Mouse (Mus musculus): Measurements from ENCODE around the gene Zdhhc22.

The Zdhhc22 gene

DNA sequence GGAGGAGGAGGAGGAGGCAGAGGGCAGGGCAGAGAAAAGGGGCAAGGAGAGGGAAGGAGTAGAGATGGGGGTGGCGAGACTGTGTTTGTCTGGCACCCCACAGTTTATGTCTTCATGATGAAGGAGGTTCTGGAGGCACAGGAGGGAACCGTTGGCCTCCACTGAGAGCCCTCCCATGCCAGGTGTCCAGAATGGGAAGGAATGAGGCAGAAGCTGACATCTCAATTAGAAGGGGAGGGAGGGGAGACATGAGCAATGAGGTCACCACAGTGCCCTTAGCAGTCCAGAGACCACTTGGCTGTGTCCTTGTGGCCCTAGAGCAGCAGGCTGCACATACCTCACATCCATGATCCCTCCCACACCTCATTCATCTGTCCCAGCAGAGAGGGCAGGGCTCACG is 4.5 kb upstream of the Zdhhc22 start:
- DNase-seq = no peak

DNA sequence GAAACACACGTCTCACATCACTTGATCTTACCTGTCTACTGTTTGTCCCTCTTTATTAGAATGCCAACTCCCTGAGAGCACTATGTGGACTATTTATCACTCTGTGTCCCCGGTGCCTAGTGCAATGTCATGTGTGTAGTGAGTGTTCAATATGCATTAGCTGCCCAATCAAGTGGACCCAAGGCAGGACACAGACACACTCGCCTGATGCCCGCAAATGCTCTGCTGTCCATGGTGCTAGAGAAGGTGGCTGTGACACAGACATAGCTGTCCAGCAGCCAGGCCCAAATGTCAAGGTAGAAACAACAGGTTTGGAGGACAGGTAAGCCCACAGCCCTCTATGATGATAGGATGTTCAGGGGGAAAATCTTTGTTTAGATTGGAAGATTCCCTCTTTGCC is 3.9 kb upstream of the Zdhhc22 start:
- no peak for DNase-seq

DNA sequence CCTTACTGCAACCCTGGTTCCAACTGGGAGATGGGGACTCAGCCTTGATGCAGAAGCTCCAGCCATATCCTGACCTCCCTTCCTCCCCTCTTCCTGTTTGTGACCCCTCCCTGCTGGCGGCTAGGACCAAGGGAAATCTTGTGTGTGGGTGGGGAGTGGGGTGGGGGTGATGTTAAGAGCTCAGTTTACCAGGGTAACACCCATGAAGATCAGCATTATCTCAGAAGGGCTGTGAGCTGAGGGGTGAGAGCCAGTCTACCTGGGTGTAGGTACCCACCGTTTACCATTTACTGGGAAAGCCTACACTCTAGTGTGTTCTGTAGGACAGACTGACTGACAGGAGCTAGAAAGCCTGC is 503 bp upstream of the Zdhhc22 start:
- DNase-seq = no peak

DNA sequence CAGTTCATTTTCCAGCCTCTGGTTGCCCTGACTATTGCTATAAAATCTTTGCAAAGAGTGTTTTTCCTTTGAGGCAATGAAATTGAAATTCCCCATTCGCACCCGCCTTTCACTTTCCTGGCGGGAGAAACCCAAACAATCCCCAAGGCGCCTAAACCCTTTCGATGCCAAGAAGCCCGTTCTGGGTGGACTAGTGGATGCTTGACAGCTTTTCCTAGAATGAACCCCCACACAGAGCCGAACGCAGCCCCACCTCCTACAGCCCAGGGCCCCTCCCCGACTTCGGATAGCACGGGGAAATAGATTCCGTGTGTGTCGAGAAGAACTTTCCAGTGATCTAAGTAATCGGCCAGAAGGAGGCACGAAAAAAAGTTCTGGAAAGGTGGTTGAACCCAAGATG is 852 bp downstream of the Zdhhc22 start:
- DNase-seq = no peak

DNA sequence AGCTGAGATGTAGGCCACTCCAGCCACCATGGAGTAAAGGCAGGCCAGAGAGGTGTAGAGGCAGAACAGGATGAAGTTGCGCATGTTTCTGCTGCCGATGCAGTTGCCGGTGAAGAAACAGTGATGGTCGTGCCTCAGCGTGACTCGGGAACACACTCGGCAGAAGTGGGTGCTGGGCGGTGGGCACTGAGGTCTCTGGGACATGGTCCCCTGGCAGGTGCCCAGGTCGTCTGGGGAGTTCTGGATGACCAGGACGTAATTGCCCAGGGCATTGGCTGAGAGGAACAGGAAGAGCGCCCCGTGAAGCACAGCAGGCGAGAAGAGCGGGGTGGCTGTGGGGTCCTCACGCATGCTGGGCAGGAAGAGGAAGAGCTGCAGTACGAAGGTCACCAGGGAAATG is 2.0 kb downstream of the Zdhhc22 start:
- no peak for DNase-seq

DNA sequence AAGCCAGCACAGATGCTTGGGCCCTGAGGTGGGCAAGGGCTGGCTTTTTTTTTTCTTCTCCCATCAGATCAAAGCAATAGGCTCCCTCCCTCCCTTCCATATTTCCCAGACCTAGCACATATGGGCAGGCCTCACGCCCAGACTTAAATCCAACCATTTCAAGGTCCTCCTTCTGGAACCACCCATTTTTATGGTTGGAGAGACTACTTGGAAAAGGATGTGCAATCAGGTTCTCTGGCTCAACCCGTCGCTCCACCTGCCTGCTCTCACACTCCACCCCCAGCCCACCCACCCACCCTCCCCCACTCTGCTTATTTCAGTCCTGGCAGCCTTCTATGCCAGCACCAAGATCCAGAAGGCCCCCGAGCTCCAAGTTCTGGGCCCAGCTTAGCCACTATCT is 3.7 kb downstream of the Zdhhc22 start:
- DNase-seq = no peak

DNA sequence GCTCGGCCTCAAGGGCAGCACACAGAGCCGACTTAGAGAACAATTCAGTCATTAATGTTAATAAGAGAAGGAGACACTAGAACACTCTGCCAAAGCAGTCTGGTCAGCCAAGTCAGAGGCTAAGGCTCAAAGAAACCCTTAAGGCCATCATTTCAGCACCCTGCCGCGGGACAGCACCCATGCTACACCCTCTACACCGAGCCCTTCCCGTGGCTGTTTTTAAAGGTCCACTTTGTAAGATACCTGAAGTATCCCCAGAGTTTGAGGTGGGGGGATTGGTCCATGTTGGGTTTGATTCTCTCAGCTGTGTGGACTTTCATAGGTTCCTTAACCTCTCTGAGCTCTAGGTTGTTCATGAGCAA is 6.1 kb downstream of the Zdhhc22 start:
- no peak for DNase-seq

DNA sequence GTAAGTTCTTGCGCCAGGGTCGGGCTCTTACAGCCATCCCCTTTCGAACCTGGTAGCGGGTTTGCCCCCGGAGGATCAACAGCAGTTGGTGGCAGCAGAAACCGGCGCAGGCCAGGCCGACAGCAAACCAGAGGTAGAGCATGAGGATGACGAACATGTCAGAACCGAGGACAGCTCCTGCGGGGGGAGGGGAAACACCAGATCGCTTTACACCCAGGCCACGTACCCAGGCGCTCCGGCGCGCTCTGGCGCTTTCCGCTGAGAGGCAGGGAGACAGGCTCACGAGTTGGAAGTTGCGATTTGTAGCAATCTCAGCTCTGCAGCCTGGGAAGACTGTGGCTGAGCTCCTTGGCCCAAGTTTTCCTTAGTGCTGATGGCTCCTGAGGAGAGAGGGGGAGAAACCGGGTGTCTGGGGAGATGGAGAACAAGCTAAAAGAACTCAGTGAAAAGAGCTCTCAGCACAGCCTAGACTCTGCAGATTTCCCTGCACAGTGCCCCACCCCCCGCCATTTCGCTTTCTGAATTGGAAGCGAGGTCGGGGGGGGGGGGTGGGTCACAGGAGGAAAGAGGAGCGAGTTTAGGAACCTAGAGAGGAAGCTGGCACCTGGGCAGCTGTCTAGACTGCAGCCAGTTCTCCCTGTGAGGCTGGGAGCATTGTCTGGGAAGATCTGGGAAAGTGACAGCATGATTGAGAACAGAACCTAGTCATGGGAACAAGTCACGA is 6.6 kb downstream of the Zdhhc22 start:
- no peak for DNase-seq

DNA sequence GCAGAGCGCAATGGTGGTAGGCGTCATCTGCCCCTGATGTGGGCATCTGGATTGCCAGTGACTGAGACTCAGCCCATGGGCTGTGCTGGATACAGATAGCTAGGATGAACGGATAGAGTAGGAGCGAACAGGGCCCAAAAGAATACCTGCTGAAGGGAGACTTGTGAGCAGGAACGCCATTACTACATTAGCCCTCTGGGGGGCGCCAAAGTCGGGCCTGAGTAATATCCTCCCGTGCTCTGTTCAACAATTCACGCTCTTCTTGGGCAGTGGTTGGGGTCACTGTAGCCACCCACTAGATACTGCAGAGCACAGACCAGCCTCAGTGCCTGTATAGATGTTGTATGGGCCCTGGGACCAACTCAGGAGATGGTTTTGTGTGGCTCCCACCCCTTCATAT is 9.1 kb downstream of the Zdhhc22 start:
- DNase-seq = peak; percentile 74

DNA sequence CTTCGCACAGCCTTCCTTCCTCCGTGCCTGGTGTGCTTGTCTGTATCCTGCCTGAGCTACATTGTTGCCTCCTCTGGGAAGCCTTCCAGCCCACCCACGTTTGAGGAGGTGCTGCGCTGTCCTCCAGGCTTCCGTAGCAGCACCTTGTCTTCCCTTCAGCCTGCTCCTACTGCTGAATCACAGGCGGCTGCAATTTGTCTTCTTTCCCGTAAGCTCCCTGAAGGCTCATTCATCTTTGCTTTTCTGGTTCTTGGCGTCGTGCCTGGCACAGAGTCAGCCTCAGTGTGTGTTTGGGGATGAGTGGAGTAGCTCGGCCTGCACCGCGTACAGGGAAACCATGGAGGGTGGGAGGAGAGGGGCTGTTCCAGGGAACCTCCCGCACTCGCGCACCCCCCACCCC is 12.4 kb downstream of the Zdhhc22 start:
- DNase-seq = peak; percentile 49

DNA sequence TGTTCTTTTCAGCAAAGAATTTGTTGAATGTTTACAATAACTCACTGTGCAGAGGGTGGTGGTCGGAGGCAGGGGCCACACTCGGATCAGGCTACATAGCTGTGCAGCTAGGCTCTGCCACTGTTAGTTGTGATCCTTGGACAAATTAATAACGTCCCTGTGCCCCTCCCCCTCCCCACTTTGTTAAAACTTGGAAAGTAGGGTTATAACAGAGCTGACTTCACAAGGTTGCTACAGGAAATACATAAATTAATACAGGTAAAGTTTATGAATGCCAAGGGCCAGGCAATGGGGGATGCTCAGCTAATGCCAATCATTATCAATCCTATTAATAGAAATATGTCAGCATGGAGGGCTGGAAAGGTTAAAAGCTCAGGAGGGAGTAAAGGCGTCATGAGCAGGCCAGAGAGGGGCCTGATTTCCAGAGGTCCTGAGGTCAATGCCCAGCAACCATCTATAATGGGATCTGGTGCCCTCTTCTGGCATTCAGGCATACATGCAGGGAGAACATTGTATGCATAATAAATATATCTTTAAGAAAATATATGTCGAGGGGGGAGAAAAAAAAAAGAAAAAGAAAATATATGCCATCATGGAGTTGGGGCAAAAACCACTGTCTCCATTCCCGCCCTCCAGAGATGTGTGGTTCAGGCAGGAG is 13.6 kb downstream of the Zdhhc22 start:
- DNase-seq = no peak

DNA sequence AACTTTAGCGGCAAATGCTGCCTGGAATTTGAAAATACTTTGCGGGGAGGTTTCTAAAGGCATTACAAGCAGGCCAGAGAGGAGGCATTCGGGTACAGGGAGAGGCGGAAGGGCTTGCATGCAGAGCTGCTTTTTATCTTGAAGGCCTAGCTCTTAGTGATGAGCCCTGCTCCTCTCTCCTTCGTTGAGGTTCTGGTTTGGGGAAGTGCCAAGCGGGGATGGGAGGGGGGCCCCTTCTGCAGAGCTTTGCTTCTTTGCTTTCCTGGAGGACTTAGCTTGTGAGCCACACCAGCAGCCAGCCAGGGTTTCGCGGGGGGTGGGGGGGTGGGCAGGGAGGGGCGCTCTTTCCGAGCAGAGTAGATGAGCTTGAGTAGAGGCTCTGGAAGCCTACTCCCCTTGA is 14.5 kb downstream of the Zdhhc22 start:
- DNase-seq = no peak

DNA sequence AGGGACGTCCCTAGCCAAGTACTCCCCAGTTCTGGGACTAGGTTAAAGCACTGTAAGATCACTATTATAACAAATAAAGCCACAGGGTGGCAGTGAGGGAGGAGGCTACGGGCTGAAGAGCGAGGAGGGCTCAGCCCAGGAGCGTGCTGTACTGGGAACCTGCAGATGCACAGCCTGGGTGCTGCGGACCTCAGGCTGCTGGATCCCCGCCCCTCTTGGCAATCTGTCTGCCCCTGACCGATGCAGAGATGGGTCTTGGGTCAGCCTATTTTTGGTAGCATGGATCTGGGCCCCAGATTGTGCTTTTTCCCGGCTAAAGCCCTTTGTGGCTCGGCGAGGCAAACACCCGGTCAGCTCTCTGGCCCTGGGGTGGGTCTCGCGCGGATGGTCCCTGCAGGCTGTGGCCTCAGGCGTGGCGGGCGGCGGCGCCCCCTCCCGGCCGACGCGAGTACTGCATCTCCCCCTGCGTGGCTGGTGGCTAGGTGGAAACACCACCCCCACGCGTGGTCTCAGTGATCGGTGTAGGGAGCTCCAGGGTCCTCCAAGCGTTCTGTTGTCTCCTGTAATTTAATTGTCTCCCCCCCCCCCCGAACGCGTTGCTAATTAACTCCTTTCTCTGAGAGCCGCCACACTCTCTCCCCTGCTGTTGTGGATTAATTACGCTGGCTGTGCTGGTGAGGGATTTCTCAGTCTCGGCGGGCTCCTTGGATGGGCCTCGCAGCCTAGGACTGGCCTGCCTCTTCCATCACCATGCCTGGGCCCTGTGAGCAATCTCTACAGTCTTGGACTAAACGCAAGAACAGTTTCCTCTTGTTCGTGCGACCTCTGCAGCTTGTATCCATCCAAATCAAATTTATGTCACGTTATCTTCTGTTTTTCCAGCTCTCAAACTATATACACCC is 15.6 kb downstream of the Zdhhc22 start:
- peak; percentile 93 for DNase-seq

DNA sequence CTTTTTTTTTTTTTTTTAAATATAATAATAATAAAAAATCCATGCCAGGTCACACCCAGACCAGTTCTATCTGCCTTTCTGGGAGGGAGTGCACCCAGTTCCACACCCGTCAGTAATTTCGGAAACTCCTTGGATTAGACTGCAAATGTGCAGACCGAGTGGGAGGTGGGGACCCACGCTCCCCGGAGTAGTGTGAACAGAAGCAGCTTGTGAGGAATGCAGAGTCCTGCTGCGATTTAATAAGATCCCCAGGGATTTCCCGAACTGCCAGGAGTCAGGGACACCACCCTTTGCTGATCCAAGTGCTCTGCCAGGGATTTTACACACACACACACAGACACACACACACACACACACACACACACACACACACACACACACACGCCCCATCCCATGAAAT is 16.5 kb downstream of the Zdhhc22 start:
- peak; percentile 42 for DNase-seq

DNA sequence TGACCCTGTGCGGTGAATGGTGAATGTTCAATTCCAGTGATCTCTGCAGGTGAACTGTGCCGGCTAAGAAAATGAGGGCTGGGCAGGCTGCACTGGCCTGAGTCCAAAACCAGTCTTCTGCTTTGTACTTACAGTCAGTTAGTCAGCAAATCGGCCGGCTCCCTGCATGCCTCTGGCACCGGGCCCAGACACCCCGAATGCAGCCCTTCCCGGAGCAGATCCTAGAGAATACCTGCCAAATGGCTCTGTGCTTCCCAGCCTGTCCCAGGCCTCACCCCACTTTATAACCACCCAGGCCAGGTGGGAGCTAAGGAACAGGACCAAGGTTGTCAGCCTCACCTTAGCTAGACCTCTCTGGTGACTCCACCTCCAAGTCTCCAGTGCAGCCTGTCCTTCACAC is 17.0 kb downstream of the Zdhhc22 start:
- DNase-seq = peak; percentile 96

DNA sequence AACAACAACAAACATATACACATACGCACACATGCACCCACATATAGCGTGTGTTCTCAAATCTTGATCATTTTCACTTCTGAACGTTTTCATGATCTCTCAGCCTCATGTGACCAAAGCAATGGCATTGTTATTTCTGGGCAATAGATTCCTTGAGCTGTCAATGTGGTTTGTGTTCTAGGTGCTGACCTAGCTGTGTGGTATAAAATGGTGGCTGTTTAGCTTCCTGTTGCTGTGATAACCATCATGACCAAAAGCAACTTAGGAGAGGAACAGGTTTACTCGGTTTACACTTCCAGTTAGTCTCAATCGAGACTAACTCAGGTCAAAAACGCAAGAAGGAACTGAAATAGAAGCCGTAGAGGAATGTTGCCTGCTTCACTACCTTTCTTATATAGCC is 19.1 kb downstream of the Zdhhc22 start:
- DNase-seq = no peak

DNA sequence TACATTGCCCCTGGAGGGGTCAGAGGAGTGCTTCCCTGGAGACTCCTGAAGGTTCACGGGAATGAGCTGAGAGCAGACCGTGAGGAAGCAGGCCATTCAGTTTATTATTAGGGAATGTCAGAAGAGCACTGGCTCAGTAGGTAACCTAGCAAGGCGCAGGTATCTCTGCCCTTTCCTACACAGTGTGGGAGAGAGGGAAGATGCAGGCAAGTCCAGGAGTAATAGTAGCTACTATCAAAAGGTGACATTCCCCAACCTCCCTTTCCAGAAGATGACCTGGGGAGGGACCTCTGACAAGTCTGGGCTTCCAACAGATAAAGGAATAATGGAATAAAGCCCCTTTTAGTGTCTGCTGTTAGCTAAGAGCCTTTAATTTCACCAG is 21.0 kb downstream of the Zdhhc22 start:
- no peak for DNase-seq

DNA sequence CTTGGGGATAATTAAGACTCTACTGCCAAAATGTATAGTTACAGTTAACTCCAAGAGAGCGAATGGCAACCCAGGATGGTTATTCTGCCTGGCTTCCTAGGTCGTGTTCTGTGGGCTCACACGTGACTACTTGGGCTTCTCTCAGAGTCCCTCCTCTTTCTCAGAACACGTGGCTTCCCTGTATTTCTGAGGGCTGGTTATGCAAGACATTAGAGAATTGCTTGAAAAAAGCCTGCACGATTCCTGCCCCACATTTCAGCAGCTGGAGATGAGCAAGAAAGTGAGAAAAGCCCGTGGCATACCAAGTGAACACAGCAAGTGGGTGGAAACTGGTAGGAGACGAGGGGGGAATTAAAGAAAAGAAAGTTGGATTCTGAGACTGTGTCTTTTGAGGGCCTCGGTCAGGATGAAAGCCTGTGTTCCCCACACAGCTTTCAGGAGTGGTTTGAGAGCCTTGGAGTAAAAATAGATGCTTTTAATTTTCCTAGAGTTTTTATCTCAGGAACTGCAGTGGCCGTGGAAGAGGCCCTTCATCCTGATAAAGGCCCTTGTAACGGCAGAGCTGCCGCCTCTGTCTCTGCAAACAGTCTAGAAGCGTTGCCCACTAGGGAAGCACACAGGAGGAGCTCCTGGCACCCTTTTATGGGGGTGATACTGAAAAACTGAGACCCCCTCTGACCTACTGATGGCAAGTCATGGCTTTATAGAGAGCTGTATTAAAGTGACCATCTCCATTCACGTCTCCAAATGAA is 21.6 kb downstream of the Zdhhc22 start:
- DNase-seq = no peak

DNA sequence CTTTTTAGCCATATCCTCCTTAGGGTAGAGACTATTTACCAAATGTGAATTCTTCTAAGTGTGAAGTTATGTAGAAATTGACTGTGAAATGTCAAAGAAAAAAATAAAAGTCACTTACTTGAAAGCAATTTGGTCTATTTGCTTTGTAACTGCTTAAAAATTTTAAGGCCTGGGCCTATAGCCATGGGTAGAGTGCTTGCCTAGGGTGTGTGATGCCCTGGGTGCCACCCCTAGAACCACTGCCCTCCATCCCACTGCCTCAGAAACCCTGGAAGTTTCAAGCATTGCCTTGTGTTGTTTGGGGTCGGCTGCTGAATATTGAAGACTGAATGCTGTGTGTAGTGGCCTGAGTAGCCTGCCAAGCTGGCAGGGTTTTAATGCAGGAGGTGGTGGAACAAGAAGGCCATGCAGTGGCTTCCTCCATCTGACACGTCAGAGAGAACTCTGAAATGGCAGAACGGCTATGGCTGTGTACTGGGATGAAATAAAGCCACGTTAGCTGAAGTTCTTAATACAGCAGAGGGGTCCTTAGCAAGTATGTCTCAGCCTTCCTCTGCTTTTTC is 24.9 kb downstream of the Zdhhc22 start:
- DNase-seq = no peak

DNA sequence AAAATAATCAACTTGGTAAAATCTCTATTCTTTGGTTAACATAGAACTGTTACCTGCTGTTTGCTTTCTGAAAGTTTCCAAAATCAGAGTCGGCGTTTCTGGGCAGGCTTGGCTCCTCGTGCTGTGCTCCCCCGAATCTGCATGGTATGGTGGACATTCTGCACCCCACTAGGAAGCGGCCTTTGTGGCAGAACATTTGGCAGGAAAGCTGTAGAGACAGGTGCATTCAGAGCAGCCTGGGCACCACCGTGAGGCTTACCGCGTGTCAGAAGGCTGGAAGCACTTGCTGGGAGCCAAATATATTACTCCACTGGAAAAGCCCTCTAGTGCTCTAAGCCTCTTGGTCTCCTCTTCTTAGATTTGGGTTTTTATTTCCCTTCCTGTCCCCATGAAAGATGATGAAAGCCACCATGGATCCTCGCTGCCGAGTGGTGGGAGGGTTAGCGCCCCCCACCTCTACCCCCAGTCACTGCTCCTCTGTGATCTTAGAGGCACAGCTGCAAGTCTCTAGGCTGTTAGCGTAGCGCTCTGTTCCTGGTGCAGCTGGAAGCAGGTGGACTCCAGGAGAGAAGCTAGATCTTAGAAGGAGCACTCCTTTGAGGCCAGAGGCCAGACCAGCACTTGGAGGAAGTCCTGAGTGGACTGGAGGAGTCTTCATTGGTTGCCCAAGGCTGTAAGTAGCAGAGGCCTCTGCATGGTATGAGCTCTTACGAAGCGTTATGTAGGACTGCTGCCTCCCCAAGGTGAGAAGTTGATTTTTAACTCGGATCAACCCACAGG is 25.8 kb downstream of the Zdhhc22 start:
- DNase-seq = peak; percentile 80

DNA sequence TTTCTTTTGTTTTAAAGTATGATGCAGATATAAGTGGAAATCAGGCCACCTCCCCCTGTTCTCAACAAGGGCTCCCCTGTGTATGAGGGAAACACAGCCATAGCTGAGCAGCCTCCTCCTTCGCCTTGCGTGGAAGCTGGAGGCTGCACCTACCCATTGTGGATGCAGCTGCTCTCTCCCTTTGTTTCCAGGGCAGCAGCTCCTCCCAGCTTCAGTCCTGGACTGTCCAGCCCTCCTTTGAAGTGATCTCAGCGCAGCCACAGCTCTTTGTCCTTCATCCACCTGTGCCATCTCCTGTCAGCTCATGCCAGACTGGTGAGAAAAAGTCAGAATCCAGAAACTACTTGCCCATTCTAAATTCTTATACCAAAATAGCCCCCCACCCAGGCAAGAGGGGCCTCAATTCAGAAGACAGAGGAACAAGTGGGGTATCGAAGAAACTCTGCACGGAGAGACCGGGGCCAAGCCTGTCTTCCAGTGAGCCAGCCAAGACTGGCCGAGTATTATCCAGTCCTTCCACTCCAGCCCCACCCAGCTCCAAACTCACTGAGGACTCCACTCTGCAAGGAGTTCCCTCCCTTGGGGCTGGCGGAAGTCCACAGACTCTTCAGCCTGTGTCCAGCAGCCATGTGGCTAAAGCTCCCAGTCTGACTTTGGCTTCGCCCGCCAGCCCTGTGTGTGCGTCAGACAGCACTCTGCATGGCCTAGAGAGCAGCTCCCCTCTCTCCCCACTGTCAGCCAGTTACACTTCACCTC is 28.5 kb downstream of the Zdhhc22 start:
- peak; percentile 59 for DNase-seq
